Mouse (Mus musculus) neutrophil, adult 5-6 weeks (primary cell): ENCODE data around the gene Cryzl1. TPM values are rescaled to one million over a fixed set of nuclear protein-coding genes. Genes with fewer than 3 reads are reported as not detected.

ENCODE experiments used
- ATAC-seq: fragments of 151-379, 151-347 bp; 2 replicates; pipeline ENCODE4 v1.8.0; 2017; ENCODE audit warnings: mild to moderate bottlenecking, moderate TSS enrichment; ENCODE audit not compliant: insufficient number of reproducible peaks, poor library complexity, low FRiP score, severe bottlenecking; ENCODE audit errors: extremely low read depth
- total RNA-seq: library from RNA; stranded (forward); fragments of 200-1000 nt; gene quantifications from 2 replicates; pipeline ENCODE4 v1.2.3, GENCODE M21; 2017

Gene Cryzl1
- total RNA-seq, 1 experiment from 2014 or later: 90.5 TPM

DNA sequence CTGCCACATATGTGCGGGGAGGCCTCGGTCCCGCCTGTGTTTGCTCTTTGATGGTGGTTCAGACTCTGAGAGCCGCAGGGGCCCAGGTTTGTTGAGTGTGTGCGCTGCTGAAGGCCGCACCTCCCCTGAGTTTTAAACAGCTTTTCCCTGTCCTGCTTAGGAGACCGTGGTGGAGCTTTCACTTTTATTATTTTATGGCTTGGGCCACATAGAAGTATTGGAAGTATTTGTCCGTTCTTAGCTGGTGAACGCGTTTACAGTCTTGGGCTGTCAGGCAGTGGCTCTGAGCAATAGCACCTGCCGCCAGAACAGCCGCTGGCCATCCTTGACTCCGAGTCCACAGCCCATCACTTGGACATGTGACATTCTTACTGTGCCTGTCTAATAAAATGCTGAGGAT, 26.9 kb downstream of the Cryzl1 start:
- ATAC-seq: no peak

GRCm38 (mm10) chr16:91698995-91699394, 29.8 kb downstream of the Cryzl1 start:
- ATAC-seq: no peak

- ATAC-seq: no peak
These were observed 33.5 kb downstream of the Cryzl1 start for GRCm38 (mm10) chr16:91695108-91695755.

GRCm38 (mm10) chr16:91694455-91695084, 34.2 kb downstream of the Cryzl1 start:
- ATAC-seq: peak; percentile 88

- ATAC-seq: no peak
These were observed 39.0 kb downstream of the Cryzl1 start for GRCm38 (mm10) chr16:91689791-91690190.

DNA sequence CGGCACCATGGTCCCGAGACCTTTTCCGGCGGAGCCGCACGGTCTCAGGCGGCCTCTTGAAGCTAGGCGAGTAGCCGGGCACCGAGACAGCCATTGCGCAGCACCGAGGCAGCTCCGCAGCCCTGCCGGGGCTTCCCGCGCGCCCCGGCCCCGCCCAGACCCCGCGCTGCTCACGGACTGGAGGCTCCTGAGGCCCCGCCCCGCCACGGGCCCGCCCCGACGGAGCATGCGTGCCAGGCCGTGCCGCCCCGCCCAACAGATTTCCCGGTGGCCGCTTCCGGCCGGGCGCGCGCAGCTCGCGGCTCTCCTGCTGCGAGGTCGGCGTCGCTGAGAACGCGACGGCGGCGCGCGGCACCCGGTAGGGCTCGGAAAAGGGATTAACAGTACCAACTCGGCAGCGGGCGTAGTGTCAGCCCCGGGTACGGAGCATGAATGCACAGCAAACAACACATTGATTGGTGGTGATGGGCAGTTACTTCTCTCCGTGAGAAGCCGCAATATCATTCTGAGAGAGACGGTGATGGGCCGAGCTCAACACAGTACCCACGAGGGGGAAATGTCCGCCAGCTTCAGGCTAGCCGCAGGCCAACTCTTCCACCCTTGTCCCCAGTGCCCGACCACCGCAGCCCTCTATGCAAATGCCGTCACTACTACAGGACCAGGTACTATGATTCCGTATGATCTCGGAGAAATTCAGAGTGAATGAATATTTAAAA, 40.0 kb downstream of the Cryzl1 start, which contains the start of gene Donson:
Gene Donson (minus strand): TSS at position 152 of the 716 bp plus-strand sequence.
- peak; percentile 70 for ATAC-seq

GRCm38 (mm10) chr16:91688023-91688618, 40.7 kb downstream of the Cryzl1 start:
- no peak for ATAC-seq

- no peak for ATAC-seq
These were observed 42.4 kb downstream of the Cryzl1 start for GRCm38 (mm10) chr16:91686369-91686768.

GRCm38 (mm10) chr16:91685526-91685925, 43.2 kb downstream of the Cryzl1 start:
- peak; percentile 87 for ATAC-seq

GRCm38 (mm10) chr16:91680656-91681055, 48.1 kb downstream of the Cryzl1 start:
- ATAC-seq: no peak

DNA sequence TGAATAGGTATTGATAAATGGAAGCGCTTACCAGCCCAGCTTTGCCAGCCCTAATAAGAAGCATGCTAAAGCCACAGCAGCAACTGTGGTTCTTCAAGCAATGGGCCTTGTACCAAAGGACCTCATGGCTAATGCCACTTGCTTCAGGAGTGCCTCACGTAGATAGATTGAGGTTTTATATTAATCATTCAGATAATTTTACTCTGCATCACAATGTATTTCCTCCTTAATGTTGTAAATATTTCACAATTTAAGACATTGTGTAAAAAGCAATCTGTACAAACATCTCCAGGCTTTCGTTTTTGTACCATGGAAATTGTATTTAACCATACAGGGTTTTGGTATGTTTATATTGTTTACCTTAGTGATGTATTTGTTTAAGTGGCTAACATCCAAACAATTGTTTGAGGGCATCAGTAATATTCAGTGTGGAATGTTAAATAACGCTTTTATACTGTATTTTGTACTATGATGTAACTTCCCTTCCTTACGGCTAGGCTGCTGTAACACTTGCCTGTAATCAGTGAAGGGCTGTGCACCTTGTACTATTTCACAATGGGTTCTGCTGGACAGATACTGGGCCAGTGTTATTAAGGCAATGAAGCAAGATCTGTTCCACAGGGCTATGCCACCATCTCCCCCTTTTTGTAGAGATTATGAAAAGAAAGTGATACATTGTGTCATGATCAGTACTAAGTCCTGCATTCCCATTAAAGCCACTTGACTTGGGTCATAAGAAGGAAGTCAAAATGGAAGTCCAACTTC, 50.4 kb downstream of the Cryzl1 start:
- ATAC-seq: no peak

GRCm38 (mm10) chr16:91674500-91674899, 54.3 kb downstream of the Cryzl1 start:
- no peak for ATAC-seq

- no peak for ATAC-seq
These were observed 65.0 kb downstream of the Cryzl1 start for GRCm38 (mm10) chr16:91663795-91664194.

DNA sequence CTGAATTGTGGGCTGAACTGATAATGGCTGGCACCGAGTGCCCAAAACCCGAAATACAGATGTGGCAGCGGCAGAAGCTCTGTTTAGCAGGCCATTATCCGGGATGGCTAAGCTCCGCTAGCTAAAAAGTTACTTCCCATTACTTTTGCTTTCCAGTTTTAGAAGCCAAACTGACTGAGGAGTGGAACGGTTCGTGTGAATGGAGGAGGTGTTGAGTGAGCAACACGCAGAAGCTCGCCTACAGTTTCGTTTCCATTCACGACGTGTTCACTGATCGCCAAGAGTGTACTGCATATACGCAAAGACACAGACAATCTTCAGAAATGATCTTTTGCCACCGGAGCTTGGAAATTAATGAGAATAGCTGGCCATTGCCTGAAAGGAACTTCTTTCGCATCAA, 66.4 kb downstream of the Cryzl1 start:
- ATAC-seq: no peak

- no peak for ATAC-seq
These were observed 67.4 kb downstream of the Cryzl1 start for GRCm38 (mm10) chr16:91661397-91661796.

DNA sequence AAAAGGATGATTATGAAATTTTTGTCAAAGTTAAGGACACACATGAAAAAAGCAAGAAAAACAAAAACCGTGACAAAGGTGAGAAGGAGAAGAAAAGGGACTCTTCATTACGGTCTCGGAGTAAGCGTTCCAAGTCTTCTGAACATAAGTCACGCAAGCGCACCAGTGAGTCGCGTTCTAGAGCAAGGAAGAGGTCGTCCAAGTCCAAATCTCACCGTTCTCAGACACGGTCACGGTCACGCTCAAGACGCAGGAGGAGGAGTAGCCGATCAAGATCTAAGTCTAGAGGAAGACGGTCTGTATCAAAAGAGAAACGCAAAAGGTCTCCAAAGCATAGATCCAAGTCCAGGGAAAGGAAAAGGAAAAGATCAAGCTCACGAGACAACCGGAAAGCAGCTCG, 69.0 kb downstream of the Cryzl1 start:
- no peak for ATAC-seq

DNA sequence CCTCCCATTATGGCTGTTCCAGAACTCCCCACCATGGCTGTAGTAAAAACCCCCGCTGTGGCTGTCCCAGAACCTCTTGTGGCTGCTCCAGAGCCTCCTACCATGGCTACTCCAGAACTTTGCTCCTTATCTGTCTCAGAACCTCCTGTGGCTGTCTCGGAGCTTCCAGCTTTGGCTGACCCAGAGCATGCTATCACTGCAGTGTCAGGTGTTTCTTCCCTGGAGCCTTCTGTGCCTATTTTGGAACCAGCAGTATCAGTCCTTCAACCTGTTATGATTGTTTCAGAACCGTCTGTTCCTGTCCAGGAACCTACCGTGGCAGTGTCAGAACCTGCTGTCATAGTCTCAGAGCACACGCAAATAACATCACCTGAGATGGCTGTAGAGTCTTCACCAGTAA, 70.3 kb downstream of the Cryzl1 start:
- no peak for ATAC-seq

- no peak for ATAC-seq
These were observed 71.5 kb downstream of the Cryzl1 start for GRCm38 (mm10) chr16:91657285-91657684.

DNA sequence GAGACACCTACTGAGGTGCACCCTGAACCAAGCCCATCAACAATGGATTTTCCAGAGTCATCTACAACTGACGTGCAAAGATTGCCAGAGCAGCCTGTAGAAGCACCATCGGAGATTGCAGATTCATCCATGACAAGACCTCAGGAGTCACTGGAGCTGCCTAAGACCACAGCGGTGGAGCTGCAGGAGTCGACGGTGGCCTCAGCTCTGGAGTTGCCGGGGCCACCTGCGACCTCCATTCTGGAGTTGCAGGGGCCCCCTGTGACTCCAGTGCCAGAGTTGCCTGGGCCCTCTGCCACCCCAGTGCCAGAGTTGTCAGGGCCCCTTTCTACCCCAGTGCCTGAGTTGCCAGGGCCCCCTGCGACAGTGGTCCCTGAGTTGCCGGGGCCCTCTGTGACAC, 73.5 kb downstream of the Cryzl1 start:
- ATAC-seq: no peak
